Mouse (Mus musculus): Measurements from ENCODE around the gene Grb2. TPM values are rescaled to one million over a fixed set of nuclear protein-coding genes. Genes with fewer than 3 reads are reported as not detected.

Gene Grb2
- total and polyA plus RNA-seq, 3 experiments, result 52.0 to 109 (median 107) TPM

DNA sequence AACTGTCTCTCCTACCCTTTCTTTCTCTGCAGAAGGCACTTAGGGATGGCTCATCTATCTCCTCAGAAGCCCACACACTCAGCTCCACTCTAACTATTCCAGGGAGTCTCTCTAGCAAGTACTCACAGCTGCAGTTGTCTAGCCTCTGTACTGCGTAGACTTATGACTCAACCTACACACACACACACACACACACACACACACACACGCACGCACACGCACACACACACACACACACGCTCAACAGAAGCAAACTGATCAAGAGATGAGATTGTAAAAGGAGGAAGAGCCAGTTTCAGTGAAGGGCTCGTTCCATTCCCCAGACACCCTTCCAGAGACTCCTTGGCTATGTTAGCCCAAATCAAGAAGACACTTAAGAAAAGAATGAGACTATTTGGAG is 49.9 kb downstream of the Grb2 start:
- intact Hi-C loops (cut with DNase I), result no loop called here
- H3K27me3 ChIP-seq (ENCODE audit: control insufficient read depth, insufficient read depth, low read length), result no peaks in the 10 kb centered on the region
- H3K79me2 ChIP-seq (replicated peaks; ENCODE audit: control insufficient read depth, insufficient read depth, low read length), result peaks cover 6% of the 10 kb centered on the region
- H3K9ac ChIP-seq (ENCODE audit: low read depth, low read length), result no peak overlapping the region
- H3K4me1 ChIP-seq (ENCODE audit: control insufficient read depth, insufficient read depth, low read length), result peaks cover 4% of the 10 kb centered on the region; the same call in 1 of the 2 replicates
- no peaks in the 10 kb centered on the region; the same call in 1 of the 2 replicates for H3K36me3 ChIP-seq (ENCODE audit: control insufficient read depth, insufficient read depth, low read length)
- DNase-seq, result no peak
- H3K27ac ChIP-seq, result no peak overlapping the region
- TF ChIP-seq POLR2A (IDR thresholded peaks at IDR 0.05; ENCODE audit: insufficient read depth, low read depth, low read length) (no peak), EP300 (IDR thresholded peaks at IDR 0.05; ENCODE audit: insufficient read depth, low read depth, low read length) (no peak)
- 67% methylated on average over 6 of the region's 6 CpGs for WGBS
- H3K4me3 ChIP-seq, result no peak overlapping the region

DNA sequence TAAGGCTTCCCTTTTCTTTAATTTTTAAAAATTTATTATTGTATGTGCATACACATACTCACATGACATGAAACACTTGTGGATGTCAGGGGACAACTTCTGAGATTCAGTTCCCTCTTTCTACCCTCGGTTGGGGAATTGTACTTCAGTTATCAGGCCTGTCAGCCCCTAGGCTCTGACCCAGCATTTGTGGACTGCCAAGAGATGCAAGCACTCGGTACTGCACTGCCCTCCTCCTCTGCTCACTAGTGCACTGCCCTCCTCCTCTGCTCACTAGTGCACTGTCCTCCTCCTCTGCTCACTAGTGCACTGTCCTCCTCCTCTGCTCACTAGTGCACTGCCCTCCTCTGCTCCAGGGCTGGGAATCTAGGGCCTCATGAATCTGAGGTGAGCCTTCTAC is 54.3 kb downstream of the Grb2 start:
- WGBS, result 28% methylated on average over 2 of the region's 2 CpGs
- no peak overlapping the region; the same call in 1 of the 2 replicates for H3K27ac ChIP-seq

DNA sequence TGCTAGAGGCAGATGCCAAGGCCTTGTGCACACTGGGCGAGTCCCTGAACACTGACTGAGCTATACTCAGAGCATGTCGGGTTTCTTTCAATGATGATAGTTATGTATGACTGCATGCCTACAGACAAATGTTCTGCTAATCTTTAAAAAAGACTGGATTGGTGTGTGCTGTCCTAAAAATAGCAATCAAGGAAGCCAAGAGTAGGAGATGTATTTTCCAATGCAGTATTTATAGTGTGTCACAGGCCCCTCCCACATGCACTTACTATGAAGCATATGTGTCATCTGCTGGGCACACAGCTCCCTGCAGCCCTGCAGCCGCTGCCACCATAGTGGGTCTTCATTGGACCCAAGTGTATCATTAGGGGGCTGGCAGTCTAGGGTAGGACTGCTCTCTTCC is 55.2 kb downstream of the Grb2 start:
- Histone ChIP-seq H3K4me1 (ENCODE audit: control insufficient read depth, insufficient read depth, low read length) (peaks cover 8% of the 10 kb centered on the region), H3K36me3 (ENCODE audit: control insufficient read depth, insufficient read depth, low read length) (no peaks in the 10 kb centered on the region; the same call in 1 of the 2 replicates), H3K79me2 (replicated peaks; ENCODE audit: control insufficient read depth, insufficient read depth, low read length) (no peaks in the 10 kb centered on the region; the same call in 1 of the 2 replicates), H3K27ac (peak overlapping the region; percentile 52), H3K27me3 (ENCODE audit: control insufficient read depth, insufficient read depth, low read length) (no peaks in the 10 kb centered on the region), H3K9ac (ENCODE audit: low read depth, low read length) (no peak overlapping the region), H3K4me3 (no peak overlapping the region)
- 33% methylated on average over 3 of the region's 3 CpGs for WGBS
- intact Hi-C loops (cut with DNase I), result no loop called here
- TF ChIP-seq EP300 (IDR thresholded peaks at IDR 0.05; ENCODE audit: insufficient read depth, low read depth, low read length), result no peak
- no peak for TF ChIP-seq CTCF (IDR thresholded peaks at IDR 0.05)
- TF ChIP-seq POLR2A (IDR thresholded peaks at IDR 0.05; ENCODE audit: insufficient read depth, low read depth, low read length), result no peak
- no peak for DNase-seq

More for the DNA sequence above, 54.3 kb downstream of the Grb2 start:
- TF ChIP-seq CTCF (IDR thresholded peaks at IDR 0.05), result no peak
- TF ChIP-seq EP300 (IDR thresholded peaks at IDR 0.05; ENCODE audit: insufficient read depth, low read depth, low read length), result no peak
- no peak for TF ChIP-seq POLR2A (IDR thresholded peaks at IDR 0.05; ENCODE audit: insufficient read depth, low read depth, low read length)
- DNase-seq, result no peak
- Histone ChIP-seq H3K4me3 (no peak overlapping the region), H3K27me3 (ENCODE audit: control insufficient read depth, insufficient read depth, low read length) (no peaks in the 10 kb centered on the region), H3K79me2 (replicated peaks; ENCODE audit: control insufficient read depth, insufficient read depth, low read length) (no peaks in the 10 kb centered on the region; the same call in 1 of the 2 replicates), H3K9ac (ENCODE audit: low read depth, low read length) (no peak overlapping the region), H3K4me1 (ENCODE audit: control insufficient read depth, insufficient read depth, low read length) (peaks cover 8% of the 10 kb centered on the region), H3K36me3 (ENCODE audit: control insufficient read depth, insufficient read depth, low read length) (no peaks in the 10 kb centered on the region; the same call in 1 of the 2 replicates)
- intact Hi-C loops (cut with DNase I), result no loop called here

DNA sequence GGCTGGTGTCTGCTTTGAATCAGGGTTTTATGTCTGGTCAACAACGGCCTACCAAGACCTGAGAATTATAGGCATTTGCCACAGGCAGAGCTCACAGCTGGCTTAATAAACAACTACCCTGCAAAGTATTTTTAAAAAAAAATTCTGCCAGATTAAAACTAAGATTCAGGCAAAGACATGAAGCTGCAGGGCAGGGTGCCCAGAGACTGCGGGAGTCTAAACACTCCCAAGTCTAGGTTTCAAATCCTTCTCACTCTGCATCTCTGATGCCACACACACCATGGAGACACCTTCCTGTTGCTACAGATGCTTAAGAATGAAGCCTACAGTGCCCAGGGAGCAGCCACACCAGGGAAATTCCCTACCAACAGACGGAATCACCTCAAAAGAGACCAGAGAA is 56.7 kb downstream of the Grb2 start:
- Histone ChIP-seq H3K79me2 (replicated peaks; ENCODE audit: control insufficient read depth, insufficient read depth, low read length) (no peaks in the 10 kb centered on the region; the same call in 1 of the 2 replicates), H3K27ac (no peak overlapping the region), H3K4me3 (no peak overlapping the region), H3K4me1 (ENCODE audit: control insufficient read depth, insufficient read depth, low read length) (peaks cover 8% of the 10 kb centered on the region), H3K27me3 (ENCODE audit: control insufficient read depth, insufficient read depth, low read length) (no peaks in the 10 kb centered on the region), H3K9ac (ENCODE audit: low read depth, low read length) (no peak overlapping the region), H3K36me3 (ENCODE audit: control insufficient read depth, insufficient read depth, low read length) (no peaks in the 10 kb centered on the region; the same call in 1 of the 2 replicates)
- intact Hi-C loops (cut with DNase I), result no loop called here
- DNase-seq, result no peak
- 82% methylated on average over 3 of the region's 3 CpGs for WGBS
- TF ChIP-seq CTCF (IDR thresholded peaks at IDR 0.05) (no peak), EP300 (IDR thresholded peaks at IDR 0.05; ENCODE audit: insufficient read depth, low read depth, low read length) (no peak), POLR2A (IDR thresholded peaks at IDR 0.05; ENCODE audit: insufficient read depth, low read depth, low read length) (no peak)

DNA sequence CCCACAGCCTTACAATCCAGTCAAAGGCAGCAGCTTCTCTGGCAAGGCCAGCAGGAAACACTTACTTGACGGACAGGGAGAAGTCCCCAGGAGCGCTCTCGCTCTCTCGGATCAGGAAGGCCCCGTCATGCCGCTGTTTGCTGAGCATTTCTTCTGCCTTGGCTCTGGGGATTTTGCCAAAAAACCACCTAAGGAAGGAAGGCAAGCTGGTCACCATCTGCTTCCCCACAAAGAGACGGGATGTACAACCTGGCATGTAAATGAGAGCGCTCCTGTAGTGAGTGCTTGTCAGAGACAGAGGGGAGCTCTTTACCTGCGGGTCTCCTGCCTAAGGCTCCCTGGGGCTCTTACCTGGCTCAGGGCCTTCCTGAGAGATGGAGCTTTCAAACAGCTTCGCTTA is 58.7 kb downstream of the Grb2 start:
- no peak overlapping the region for H3K9ac ChIP-seq (ENCODE audit: low read depth, low read length)
- peaks cover 8% of the 10 kb centered on the region for H3K4me1 ChIP-seq (ENCODE audit: control insufficient read depth, insufficient read depth, low read length)
- no peaks in the 10 kb centered on the region for H3K27me3 ChIP-seq (ENCODE audit: control insufficient read depth, insufficient read depth, low read length)
- TF ChIP-seq CTCF (IDR thresholded peaks at IDR 0.05), result no peak
- no peak for TF ChIP-seq EP300 (IDR thresholded peaks at IDR 0.05; ENCODE audit: insufficient read depth, low read depth, low read length)
- TF ChIP-seq POLR2A (IDR thresholded peaks at IDR 0.05; ENCODE audit: insufficient read depth, low read depth, low read length), result no peak
- 40% methylated on average over 10 of the region's 10 CpGs for WGBS
- intact Hi-C loops (cut with DNase I), result loop anchor here (5.0 kb wide), 1 partner anchor 163 kb away; the partner anchor contains the start of genes Caskin2 and Tsen54
- no peak overlapping the region for H3K4me3 ChIP-seq
- H3K27ac ChIP-seq, result no peak overlapping the region
- H3K79me2 ChIP-seq (replicated peaks; ENCODE audit: control insufficient read depth, insufficient read depth, low read length), result no peaks in the 10 kb centered on the region; the same call in 1 of the 2 replicates
- no peak for DNase-seq
- H3K36me3 ChIP-seq (ENCODE audit: control insufficient read depth, insufficient read depth, low read length), result no peaks in the 10 kb centered on the region; the same call in 1 of the 2 replicates

DNA sequence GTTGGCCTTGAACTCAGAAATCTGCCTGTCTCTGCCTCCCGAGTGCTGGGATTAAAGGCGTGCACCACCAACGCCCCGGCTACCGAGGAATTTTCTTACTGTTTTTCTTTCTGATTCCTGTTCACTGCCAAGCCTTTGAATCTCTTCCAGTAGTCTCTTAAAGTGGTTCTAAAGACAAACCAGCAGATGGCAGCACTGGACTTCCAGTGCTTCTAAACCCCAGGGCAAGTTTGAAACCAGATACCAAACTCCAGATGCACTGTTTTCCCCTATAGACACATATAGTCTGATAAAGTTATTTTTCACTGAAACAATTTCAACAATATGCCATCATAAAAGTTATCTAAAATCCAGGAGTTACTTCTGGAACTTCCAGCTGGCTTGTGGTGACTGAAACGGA is 60.9 kb downstream of the Grb2 start:
- intact Hi-C loops (cut with DNase I), result loop anchor here (1.0 to 5.0 kb wide), 2 partner anchors 67 to 165 kb away; partner anchors contain the start of genes Caskin2 and Tsen54
- no peak for DNase-seq
- H3K79me2 ChIP-seq (replicated peaks; ENCODE audit: control insufficient read depth, insufficient read depth, low read length), result no peaks in the 10 kb centered on the region; the same call in 1 of the 2 replicates
- no peaks in the 10 kb centered on the region for H3K27me3 ChIP-seq (ENCODE audit: control insufficient read depth, insufficient read depth, low read length)
- TF ChIP-seq EP300 (IDR thresholded peaks at IDR 0.05; ENCODE audit: insufficient read depth, low read depth, low read length) (no peak), POLR2A (IDR thresholded peaks at IDR 0.05; ENCODE audit: insufficient read depth, low read depth, low read length) (no peak), CTCF (IDR thresholded peaks at IDR 0.05) (peak; percentile 92)
- H3K36me3 ChIP-seq (ENCODE audit: control insufficient read depth, insufficient read depth, low read length), result no peaks in the 10 kb centered on the region
- no peak overlapping the region for H3K27ac ChIP-seq
- no peak overlapping the region for H3K9ac ChIP-seq (ENCODE audit: low read depth, low read length)
- H3K4me3 ChIP-seq, result no peak overlapping the region
- 17% methylated on average over 6 of the region's 6 CpGs for WGBS
- no peaks in the 10 kb centered on the region; the same call in 1 of the 2 replicates for H3K4me1 ChIP-seq (ENCODE audit: control insufficient read depth, insufficient read depth, low read length)
